Mouse (Mus musculus) bone marrow macrophage, adult 2 months (primary cell): Measurements from ENCODE around the gene Avpr2.

Experiments used
- CTCF ChIP-seq: IDR thresholded peaks from 2 replicates; pipeline ENCODE4 v1.5.1; 2012; ENCODE audit warnings: low read depth, mild to moderate bottlenecking, low read length, moderate library complexity
- POLR2A ChIP-seq: IDR thresholded peaks from 2 replicates; pipeline ENCODE4 v1.6.1; 2012; ENCODE audit warnings: mild to moderate bottlenecking, low read depth, low read length, borderline replicate concordance

- TF ChIP-seq CTCF (no peak), POLR2A (no peak)
These were observed 30.6 kb downstream of the Avpr2 start for GRCm38 (mm10) chrX:73922550-73922882.
